Mouse (Mus musculus) embryonic facial prominence, embryonic 11.5 days (tissue): Measurements from ENCODE around the gene Capn1. TPM values are rescaled to one million over a fixed set of nuclear protein-coding genes. Genes with fewer than 3 reads are reported as not detected.

Experiments used
- ATAC-seq: fragments of 200-750 bp; cut with Nextera tagmentation; replicated peaks from 2 replicates; pipeline ENCODE4 v1.8.0; 2017; ENCODE audit warnings: low read depth; ENCODE audit not compliant: insufficient number of reproducible peaks, low FRiP score, low TSS enrichment
- DNase-seq: peaks from one replicate; pipeline ENCODE4 v3.0.0-alpha.2; 2015; ENCODE audit warnings: low spot score
- H3K27ac ChIP-seq: fragments of 300-500 bp; sonication (generic); replicated peaks from 2 replicates; pipeline ENCODE4 v1.5.1; 2014; ENCODE audit warnings: mild to moderate bottlenecking, low read depth, low read length, control low read depth
- H3K27me3 ChIP-seq: fragments of 300-500 bp; sonication (generic); 2 replicates; pipeline ENCODE4 v1.6.1; 2014; ENCODE audit warnings: mild to moderate bottlenecking, low read length, moderate library complexity, mixed read lengths; ENCODE audit not compliant: control insufficient read depth, insufficient read depth
- H3K36me3 ChIP-seq: fragments of 300-500 bp; sonication (generic); replicated peaks from 2 replicates; pipeline ENCODE4 v1.6.1; 2014; ENCODE audit warnings: low read depth, mild to moderate bottlenecking, low read length, moderate library complexity, mixed read lengths; ENCODE audit not compliant: control insufficient read depth, insufficient read depth
- H3K4me1 ChIP-seq: fragments of 300-500 bp; sonication (generic); 2 replicates; pipeline ENCODE4 v1.6.1; 2014; ENCODE audit warnings: low read length, mixed read lengths; ENCODE audit not compliant: control insufficient read depth, insufficient read depth
- H3K4me2 ChIP-seq: fragments of 300-500 bp; sonication (generic); 2 replicates; pipeline ENCODE4 v1.6.1; 2014; ENCODE audit warnings: low read depth, mild to moderate bottlenecking, control low read depth, low read length, moderate library complexity
- H3K4me3 ChIP-seq: fragments of 300-500 bp; sonication (generic); 2 replicates; pipeline ENCODE4 v1.5.1; 2014; ENCODE audit warnings: low read depth, low read length, control low read depth
- H3K9ac ChIP-seq: fragments of 300-500 bp; sonication (generic); replicated peaks from 2 replicates; pipeline ENCODE4 v1.6.1; 2014; ENCODE audit warnings: mild to moderate bottlenecking, control low read depth, low read length
- H3K9me3 ChIP-seq: fragments of 300-500 bp; sonication (generic); replicated peaks from 2 replicates; pipeline ENCODE4 v1.6.1; 2016; ENCODE audit warnings: mild to moderate bottlenecking, low read length, inconsistent platforms, mixed read lengths; ENCODE audit not compliant: control insufficient read depth
- WGBS: fragments of 180-500 bp; shearing (Covaris S2); extraction: QIAGEN DNeasy Blood & Tissue Kit; methylation state at CpG from one replicate; pipeline ENCODE4 v1.1.7; 2014; 5-methylcytosine and 5-hydroxymethylcytosine counted together
- polyA plus RNA-seq: library from polyadenylated mRNA; unstranded; fragments of >200 nt; fragmentation: Nextera tagmentation; extraction: Ambion mirVana; gene quantifications from 2 replicates; pipeline ENCODE4 v1.2.1, GENCODE M21; 2014

The Capn1 gene
- polyA plus RNA-seq, 1 experiment from 2014 or later: 4.5 TPM

DNA sequence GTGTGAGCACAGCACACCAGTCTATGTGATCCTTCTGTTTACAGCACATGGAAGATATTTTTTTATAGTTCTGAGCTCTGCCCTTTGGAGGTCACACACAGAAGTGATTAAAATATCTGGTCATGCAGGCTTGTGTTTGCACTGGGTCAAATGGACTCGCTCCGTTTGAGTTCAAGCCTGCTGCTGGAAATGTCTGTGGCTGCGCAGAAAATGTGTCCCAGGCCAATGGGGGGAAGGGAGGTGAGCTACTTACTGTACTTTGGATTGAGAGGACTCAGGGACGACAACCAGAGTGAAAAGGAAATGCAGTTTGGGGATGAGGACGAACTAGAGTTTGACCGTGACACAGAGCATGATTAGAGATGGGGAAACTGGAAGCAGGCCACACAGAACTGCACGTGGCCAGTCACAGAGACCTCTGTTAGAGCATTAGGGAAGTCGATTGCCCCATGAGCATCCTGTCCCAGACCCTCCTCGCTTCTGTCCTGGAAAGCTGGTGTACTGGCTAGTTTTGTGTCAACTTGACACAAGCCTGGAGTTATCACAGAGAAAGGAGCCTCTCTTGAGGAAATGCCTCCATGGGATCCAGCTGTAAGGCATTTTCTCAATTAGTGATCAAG lies 20.4 kb upstream of the Capn1 start:
- Histone ChIP-seq H3K9ac (no peak overlapping the region), H3K36me3 (no peaks in the 10 kb centered on the region), H3K27me3 (no peaks in the 10 kb centered on the region), H3K4me1 (no peaks in the 10 kb centered on the region), H3K27ac (no peak overlapping the region), H3K9me3 (no peaks in the 10 kb centered on the region), H3K4me2 (no peak overlapping the region), H3K4me3 (no peak overlapping the region)
- no peak for ATAC-seq
- no peak for DNase-seq
- 75% methylated on average over 9 of the region's 9 CpGs for WGBS

GRCm38 (mm10) chr19:6030520-6031280 lies 15.0 kb upstream of the Capn1 start:
- ATAC-seq: no peak
- H3K27ac ChIP-seq: no peak overlapping the region
- H3K9ac ChIP-seq: no peak overlapping the region
- no peaks in the 10 kb centered on the region for H3K9me3 ChIP-seq
- no peak for DNase-seq
- H3K4me1 ChIP-seq: no peaks in the 10 kb centered on the region
- no peak overlapping the region for H3K4me3 ChIP-seq
- WGBS: 70% methylated on average over 14 of the region's 14 CpGs
- H3K27me3 ChIP-seq: no peaks in the 10 kb centered on the region
- H3K36me3 ChIP-seq: no peaks in the 10 kb centered on the region
- H3K4me2 ChIP-seq: no peak overlapping the region

DNA sequence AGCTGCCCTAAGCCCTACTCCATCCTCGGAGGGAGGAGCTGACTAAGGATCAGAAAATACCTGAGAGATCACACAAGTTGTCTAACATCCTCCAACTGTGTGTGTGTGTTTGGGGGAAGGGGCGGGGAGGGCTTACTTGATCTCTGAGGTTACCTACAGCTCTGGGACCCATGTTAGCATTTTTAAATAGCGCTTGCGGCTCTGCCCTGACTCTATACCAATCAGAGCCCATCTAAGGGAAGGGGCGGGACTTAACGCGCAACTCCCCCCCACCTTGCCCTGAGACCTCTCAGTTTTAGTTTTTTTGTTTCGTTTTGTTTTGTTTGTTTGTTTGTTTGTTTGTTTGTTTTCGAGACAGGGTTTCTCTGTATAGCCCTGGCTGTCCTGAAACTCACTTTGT lies 13.7 kb upstream of the Capn1 start:
- WGBS: 75% methylated on average over 9 of the region's 9 CpGs
- Histone ChIP-seq H3K9me3 (no peaks in the 10 kb centered on the region), H3K36me3 (no peaks in the 10 kb centered on the region), H3K9ac (no peak overlapping the region), H3K27me3 (no peaks in the 10 kb centered on the region), H3K27ac (no peak overlapping the region), H3K4me2 (no peak overlapping the region), H3K4me3 (no peak overlapping the region), H3K4me1 (no peaks in the 10 kb centered on the region)
- DNase-seq: no peak
- no peak for ATAC-seq

DNA sequence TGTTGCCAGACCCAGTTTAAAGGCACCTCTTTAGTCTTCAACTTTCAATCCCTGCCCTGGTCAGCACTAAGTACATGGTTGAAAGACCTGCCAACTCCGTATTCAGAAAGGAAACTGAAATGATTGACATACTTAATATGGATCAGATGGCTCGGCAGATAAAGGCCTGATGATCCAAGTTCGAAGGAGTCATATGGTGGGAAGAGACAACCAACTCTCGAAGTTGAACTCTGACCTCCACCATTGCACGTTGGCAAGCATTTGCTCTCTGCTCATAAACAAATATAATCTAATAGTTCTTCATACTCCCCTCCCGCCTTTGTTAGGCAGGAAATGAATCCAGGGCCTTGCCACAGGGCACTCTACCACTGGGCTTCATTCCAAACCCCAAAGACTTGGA lies 13.3 kb upstream of the Capn1 start:
- 74% methylated on average over 6 of the region's 6 CpGs for WGBS
- Histone ChIP-seq H3K27ac (no peak overlapping the region), H3K4me3 (no peak overlapping the region), H3K4me1 (no peaks in the 10 kb centered on the region), H3K4me2 (no peak overlapping the region), H3K9me3 (no peaks in the 10 kb centered on the region), H3K9ac (no peak overlapping the region), H3K36me3 (no peaks in the 10 kb centered on the region), H3K27me3 (no peaks in the 10 kb centered on the region)
- DNase-seq (no peak), ATAC-seq (no peak)

DNA sequence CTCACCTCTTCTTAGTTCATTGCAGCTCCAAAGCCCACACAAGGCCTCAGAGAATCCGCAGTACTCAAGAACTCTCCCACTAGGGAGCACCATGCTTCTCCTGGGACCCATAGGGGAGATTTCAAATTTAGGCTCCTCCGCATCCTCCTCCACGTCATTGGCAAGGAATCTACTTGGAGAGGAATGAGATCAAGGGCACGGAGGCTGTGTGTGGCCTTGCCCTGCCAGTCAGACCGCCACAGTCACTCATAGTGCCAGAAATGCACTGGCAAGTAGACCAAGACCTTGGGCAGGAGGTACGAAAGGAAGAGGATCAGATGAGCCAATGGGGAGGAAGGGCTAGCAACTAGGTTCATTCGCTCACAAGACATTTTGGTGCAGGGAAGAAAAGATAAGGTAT lies 8.2 kb upstream of the Capn1 start:
- Histone ChIP-seq H3K4me2 (no peak overlapping the region), H3K27me3 (no peaks in the 10 kb centered on the region), H3K36me3 (no peaks in the 10 kb centered on the region), H3K9ac (no peak overlapping the region), H3K27ac (no peak overlapping the region), H3K9me3 (no peaks in the 10 kb centered on the region), H3K4me1 (no peaks in the 10 kb centered on the region), H3K4me3 (no peak overlapping the region)
- 83% methylated on average over 7 of the region's 7 CpGs for WGBS
- DNase-seq (no peak), ATAC-seq (no peak)

DNA sequence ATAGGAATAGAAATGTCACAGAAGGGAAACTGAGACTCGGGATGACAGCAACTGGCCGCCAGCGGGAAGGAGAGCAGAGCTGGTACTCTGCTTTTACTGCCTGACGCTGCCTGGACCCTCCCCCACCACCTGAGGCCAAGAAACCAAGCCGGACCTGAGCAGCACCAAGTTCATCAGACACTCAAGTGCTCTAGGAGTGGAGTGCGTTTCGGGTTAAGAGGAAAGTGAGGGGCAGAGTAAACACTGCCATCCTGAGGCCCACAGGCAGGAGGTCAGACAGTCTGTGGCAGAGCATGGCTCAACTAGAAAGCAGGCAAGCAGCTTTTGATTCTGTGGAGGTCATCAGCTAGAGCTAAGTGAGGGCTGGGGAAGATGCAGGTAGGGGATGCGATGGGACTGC lies 7.4 kb upstream of the Capn1 start:
- WGBS: 62% methylated on average over 8 of the region's 8 CpGs
- Histone ChIP-seq H3K4me1 (no peaks in the 10 kb centered on the region), H3K27me3 (no peaks in the 10 kb centered on the region), H3K4me2 (no peak overlapping the region), H3K9me3 (no peaks in the 10 kb centered on the region), H3K4me3 (no peak overlapping the region), H3K27ac (no peak overlapping the region), H3K36me3 (no peaks in the 10 kb centered on the region), H3K9ac (no peak overlapping the region)
- ATAC-seq (no peak), DNase-seq (no peak)

DNA sequence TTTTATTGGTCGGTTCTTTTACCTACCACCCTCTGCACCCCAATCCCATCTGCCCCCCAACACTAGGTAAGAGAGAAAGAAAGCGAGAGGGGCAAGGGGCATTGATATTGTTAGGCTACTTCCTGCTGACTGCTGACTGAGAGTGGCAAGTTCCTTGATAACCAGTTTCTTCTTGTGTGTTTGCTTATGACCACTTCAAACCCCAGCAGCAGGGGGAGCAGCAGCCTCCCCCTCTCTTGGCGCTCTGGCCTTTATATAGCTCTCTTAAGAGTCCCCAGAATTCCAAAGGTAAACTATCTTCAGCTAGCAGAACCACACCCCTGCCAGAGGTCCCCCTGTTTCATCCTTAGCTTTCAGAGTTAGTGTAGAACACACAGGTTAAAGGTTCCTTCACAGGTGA lies 4.6 kb upstream of the Capn1 start:
- no peak overlapping the region for H3K9ac ChIP-seq

More for the DNA sequence above, 4.6 kb upstream of the Capn1 start:
- ATAC-seq (no peak), DNase-seq (no peak)
- whole genome bisulfite sequencing: 57% methylated on average over 3 of the region's 3 CpGs
- Histone ChIP-seq H3K27me3 (peaks cover 6% of the 10 kb centered on the region; the same call in 1 of the 2 replicates), H3K9me3 (no peaks in the 10 kb centered on the region), H3K4me1 (no peaks in the 10 kb centered on the region), H3K4me2 (no peak overlapping the region), H3K36me3 (no peaks in the 10 kb centered on the region), H3K27ac (no peak overlapping the region), H3K4me3 (no peak overlapping the region)
